8 mouse cellular contexts compared by ENCODE assay signal in genomic region chr6:85332351-85332999, GRCm38 (mm10). TPM values are rescaled to one million over a fixed set of nuclear protein-coding genes. Genes with fewer than 3 reads are reported as not detected.
A peak's percentile ranks its signal among the peaks of the same experiment; 100 is the strongest.
DNase-seq lines count a peak whose midpoint lies in the region; ATAC-seq lines count a peak whose summit lies in the region.

No protein-coding gene starts in this region.

- peaks cover 18% of the 10 kb centered on the region for H3K4me1 ChIP-seq in heart, embryonic 12.5 days (replicated peaks)
- H3K4me1 ChIP-seq in erythroblast, embryonic 14.5 days (ENCODE audit: control insufficient read depth), result peaks cover 29% of the 10 kb centered on the region
- H3K4me1 ChIP-seq in intestine, embryonic 14.5 days (replicated peaks; ENCODE audit: control insufficient read depth, insufficient read depth, low read length), result peaks cover 8% of the 10 kb centered on the region
- peaks cover 33% of the 10 kb centered on the region for H3K4me1 ChIP-seq in megakaryocyte, embryonic 14.5 days

- peak; percentile 49 for ATAC-seq in heart, embryonic 12.5 days (ENCODE audit: insufficient number of reproducible peaks, low FRiP score)
- ATAC-seq in intestine, embryonic 14.5 days (replicated peaks; ENCODE audit: low FRiP score, low TSS enrichment, low read depth), result peak; percentile 54

- H3K27ac ChIP-seq in heart, embryonic 12.5 days (ENCODE audit: poor library complexity, severe bottlenecking), result no peak overlapping the region
- H3K27ac ChIP-seq in intestine, embryonic 14.5 days (ENCODE audit: low read depth), result no peak overlapping the region

- H3K9ac ChIP-seq in heart, embryonic 12.5 days, result peak overlapping the region; percentile 79
- peak overlapping the region; percentile 58 for H3K9ac ChIP-seq in intestine, embryonic 14.5 days (ENCODE audit: low read length)

- no peaks in the 10 kb centered on the region for H3K9me3 ChIP-seq in heart, embryonic 12.5 days (replicated peaks)
- H3K9me3 ChIP-seq in erythroblast, embryonic 14.5 days (ENCODE audit: control insufficient read depth, low read length), result no peaks in the 10 kb centered on the region
- no peaks in the 10 kb centered on the region for H3K9me3 ChIP-seq in intestine, embryonic 14.5 days (ENCODE audit: control insufficient read depth, low read length)
- no peaks in the 10 kb centered on the region for H3K9me3 ChIP-seq in megakaryocyte, embryonic 14.5 days

- H3K4me3 ChIP-seq in heart, embryonic 12.5 days, result peak overlapping the region; percentile 76
- H3K4me3 ChIP-seq in erythroblast, embryonic 14.5 days (replicated peaks), result peak overlapping the region; percentile 75
- H3K4me3 ChIP-seq in intestine, embryonic 14.5 days (ENCODE audit: low read depth, low read length), result peak overlapping the region; percentile 69
- peak overlapping the region; percentile 95 for H3K4me3 ChIP-seq in megakaryocyte, embryonic 14.5 days (replicated peaks)

- peaks cover 17% of the 10 kb centered on the region for H3K27me3 ChIP-seq in heart, embryonic 12.5 days (replicated peaks)
- H3K27me3 ChIP-seq in erythroblast, embryonic 14.5 days (ENCODE audit: control insufficient read depth), result peaks cover 22% of the 10 kb centered on the region
- H3K27me3 ChIP-seq in intestine, embryonic 14.5 days (replicated peaks; ENCODE audit: control insufficient read depth, insufficient read depth, low read length), result 0 out of 2 replicates have a peak, but pooled peaks cover 3% of the 10 kb centered on the region
- peaks cover 78% of the 10 kb centered on the region for H3K27me3 ChIP-seq in megakaryocyte, embryonic 14.5 days (replicated peaks)

- peak overlapping the region; percentile 93 for H3K4me2 ChIP-seq in heart, embryonic 12.5 days
- peak overlapping the region; percentile 95 for H3K4me2 ChIP-seq in intestine, embryonic 14.5 days (ENCODE audit: low read length)

- under 1% methylated on average over 41 of the region's 41 CpGs for WGBS in heart, embryonic 12.5 days
- WGBS in intestine, embryonic 14.5 days, result under 1% methylated on average over 41 of the region's 41 CpGs

- DNase-seq in heart, postnatal 4 days, result no peak
- DNase-seq in NIH3T3 (ENCODE audit: low read depth), result peak; percentile 75
- no peak for DNase-seq in intestine, embryonic 14.5 days (ENCODE audit: low spot score)
- no peak for DNase-seq in B cell, adult 2 months
- DNase-seq in layer of hippocampus, postnatal 25 days (ENCODE audit: extremely low spot score in 1 of 2, low spot score in 1 of 2), result no peak

- peaks cover 22% of the 10 kb centered on the region for H3K36me3 ChIP-seq in heart, embryonic 12.5 days
- H3K36me3 ChIP-seq in erythroblast, embryonic 14.5 days (ENCODE audit: control insufficient read depth), result no peaks in the 10 kb centered on the region
- H3K36me3 ChIP-seq in intestine, embryonic 14.5 days (ENCODE audit: control insufficient read depth, insufficient read depth, low read length), result peaks cover 4% of the 10 kb centered on the region; the same call in 1 of the 2 replicates
- no peaks in the 10 kb centered on the region for H3K36me3 ChIP-seq in megakaryocyte, embryonic 14.5 days (replicated peaks; ENCODE audit: low read length)

RNA-seq across cellular contexts. Expression of gene Sfxn5, which starts 0.7 kb away (rescaled TPM):
- 2.9 and 3.9 TPM in 2 replicates for polyA plus RNA-seq in heart, embryonic 12.5 days (2016; fragmentation: Nextera tagmentation; extraction: Ambion mirVana)
- 1 to 10 TPM; 3.0 to 3.6 TPM for total RNA-seq in heart, postnatal 4 days (2021)
- 0.01 and 0.08 TPM in 2 replicates for polyA plus RNA-seq in erythroblast, embryonic 14.5 days (2012)
- 6.3 and 8.3 TPM in 2 replicates for polyA plus RNA-seq in intestine, embryonic 14.5 days (2014; fragmentation: Nextera tagmentation; extraction: Ambion mirVana)
- 0.72 TPM in 1 of 2 replicates, not detected in the other for polyA plus RNA-seq in megakaryocyte, embryonic 14.5 days (2012; ENCODE audit: insufficient read depth, low replicate concordance)
- total RNA-seq in layer of hippocampus, postnatal 25 days (2021), result 100 to 1,000 TPM; 168 to 177 TPM

RNA-seq across cellular contexts. Expression of gene Rab11fip5, which starts 42.0 kb away (rescaled TPM):
- 42.0 and 42.6 TPM in 2 replicates for polyA plus RNA-seq in heart, embryonic 12.5 days (2016; fragmentation: Nextera tagmentation; extraction: Ambion mirVana)
- 10 to 100 TPM; 74.7 to 79.8 TPM for total RNA-seq in heart, postnatal 4 days (2021)
- 0.01 and 0.03 TPM in 2 replicates for polyA plus RNA-seq in erythroblast, embryonic 14.5 days (2012)
- 6.1 and 8.0 TPM in 2 replicates for polyA plus RNA-seq in intestine, embryonic 14.5 days (2014; fragmentation: Nextera tagmentation; extraction: Ambion mirVana)
- 1.0 and 4.4 TPM in 2 replicates for polyA plus RNA-seq in megakaryocyte, embryonic 14.5 days (2012; ENCODE audit: insufficient read depth, low replicate concordance)
- total RNA-seq in layer of hippocampus, postnatal 25 days (2021), result 10 to 100 TPM; 53.8 to 55.3 TPM
